Mouse (Mus musculus) lung, postnatal 0 days (tissue): Measurements from ENCODE around the gene Vmn1r132. TPM values are rescaled to one million over a fixed set of nuclear protein-coding genes. Genes with fewer than 3 reads are reported as not detected.
"Not testable (repeated sequence)": the region's sequence is repeated elsewhere in the genome, so short reads cannot be mapped to it uniquely, and the experiment has no call there.

ENCODE experiments used
- ATAC-seq: fragments of 200-750 bp; cut with Nextera tagmentation; 2 replicates; pipeline ENCODE4 v1.8.0; 2017; ENCODE audit warnings: moderate library complexity
- DNase-seq: peaks from one replicate; pipeline ENCODE4 v3.0.0-alpha.2; 2016; ENCODE audit warnings: low spot score
- H3K27ac ChIP-seq: fragments of 300-500 bp; sonication (generic); 2 replicates; pipeline ENCODE4 v1.5.1; 2014; ENCODE audit warnings: antibody characterized with exemption, mild to moderate bottlenecking, low read length, mixed read lengths
- H3K27me3 ChIP-seq: fragments of 300-500 bp; sonication (generic); replicated peaks from 2 replicates; pipeline ENCODE4 v1.6.1; 2014; ENCODE audit warnings: low read length, mixed read lengths; ENCODE audit not compliant: insufficient read depth
- H3K36me3 ChIP-seq: fragments of 300-500 bp; sonication (generic); 2 replicates; pipeline ENCODE4 v1.6.1; 2014; ENCODE audit warnings: low read length, mixed read lengths; ENCODE audit not compliant: insufficient read depth
- H3K4me1 ChIP-seq: fragments of 300-500 bp; sonication (generic); 2 replicates; pipeline ENCODE4 v1.6.1; 2014; ENCODE audit warnings: antibody characterized with exemption, low read depth, low read length, mixed read lengths; ENCODE audit not compliant: insufficient read depth
- H3K4me2 ChIP-seq: fragments of 300-500 bp; sonication (generic); replicated peaks from 2 replicates; pipeline ENCODE4 v1.6.1; 2014; ENCODE audit warnings: low read depth, mild to moderate bottlenecking, low read length, moderate library complexity, mixed read lengths
- H3K4me3 ChIP-seq: fragments of 300-500 bp; sonication (generic); 2 replicates; pipeline ENCODE4 v1.5.1; 2014; ENCODE audit warnings: low read depth, low read length
- H3K9ac ChIP-seq: fragments of 300-500 bp; sonication (generic); replicated peaks from 2 replicates; pipeline ENCODE4 v1.6.1; 2014; ENCODE audit warnings: low read depth, mild to moderate bottlenecking
- H3K9me3 ChIP-seq: fragments of 300-500 bp; sonication (generic); 2 replicates; pipeline ENCODE4 v1.6.1; 2016; ENCODE audit warnings: low read length, mixed read lengths
- WGBS: fragments of 180-500 bp; shearing (Covaris S2); extraction: QIAGEN DNeasy Blood & Tissue Kit; methylation state at CpG from one replicate; pipeline ENCODE4 v1.1.7; 2014; 5-methylcytosine and 5-hydroxymethylcytosine counted together
- polyA plus RNA-seq: library from polyadenylated mRNA; unstranded; fragments of >200 nt; fragmentation: Nextera tagmentation; extraction: Ambion mirVana; gene quantifications from 2 replicates; pipeline ENCODE4 v1.2.1, GENCODE M21; 2015

Gene Vmn1r132
- polyA plus RNA-seq = not detected in 2 replicates

DNA sequence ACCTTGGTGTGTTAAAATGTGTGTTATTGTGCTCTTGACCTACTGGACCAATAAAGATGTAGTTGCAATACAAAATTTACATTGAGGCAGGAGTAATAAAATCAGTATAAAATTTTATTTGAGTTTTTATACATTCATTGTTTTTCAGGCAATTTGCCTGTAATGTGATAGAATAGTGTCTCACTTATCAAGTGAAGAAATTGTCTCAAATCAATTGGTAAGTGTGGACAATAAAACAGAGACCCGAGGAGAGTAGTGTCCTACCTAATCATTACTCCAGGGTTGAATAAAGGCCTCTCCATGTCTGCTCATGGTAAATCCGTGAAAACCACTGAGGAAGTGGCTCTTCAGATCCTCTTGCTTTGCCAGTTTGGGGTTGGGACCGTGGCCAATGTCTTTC, at the start of gene Vmn1r132:
Vmn1r132 (plus strand) TSS at position 301 of the 400 bp plus-strand sequence.
- WGBS = no CpG with 5 or more reads among the region's 3 CpGs
- H3K4me3 ChIP-seq, H3K4me1 ChIP-seq, DNase-seq, H3K36me3 ChIP-seq, H3K27me3 ChIP-seq, H3K9me3 ChIP-seq, H3K9ac ChIP-seq, ATAC-seq, H3K27ac ChIP-seq, H3K4me2 ChIP-seq: not testable (repeated sequence)

Other genes starting within 250 kb of the Vmn1r132 start
- not detected in 2 replicates for gene Gm6882, start 181.3 kb upstream of the Vmn1r132 start, polyA plus RNA-seq
- not detected in 2 replicates for gene Vmn1r130, start 102.3 kb upstream of the Vmn1r132 start, polyA plus RNA-seq
- not detected in 2 replicates for gene Vmn1r131, start 68.0 kb upstream of the Vmn1r132 start, polyA plus RNA-seq
- not detected in 2 replicates for gene Gm4175, start 147.4 kb downstream of the Vmn1r132 start, polyA plus RNA-seq
- not detected in 2 replicates for gene Gm4177, start 182.6 kb downstream of the Vmn1r132 start, polyA plus RNA-seq
- not detected in 2 replicates for gene Vmn1r135, start 218.3 kb downstream of the Vmn1r132 start, polyA plus RNA-seq
- gene Gm5725, start 230.2 kb downstream of the Vmn1r132 start, polyA plus RNA-seq = not detected in 2 replicates